Mouse (Mus musculus): ENCODE results near the gene Dntt. TPM values are rescaled to one million over a fixed set of nuclear protein-coding genes. Genes with fewer than 3 reads are reported as not detected.

The Dntt gene
- polyA plus RNA-seq (2015; fragmentation: Nextera tagmentation; extraction: Ambion mirVana) = not detected in 2 replicates

- H3K9ac ChIP-seq (ENCODE audit: low read depth, low read length) = no peak within 1 kb of the TSS
- no peak within 1 kb of the TSS for H3K4me3 ChIP-seq (ENCODE audit: low read depth, low read length)
- H3K4me2 ChIP-seq (replicated peaks; ENCODE audit: low read depth) = no peak within 1 kb of the TSS
- H3K27ac ChIP-seq (ENCODE audit: low read depth, low read length) = no peak within 1 kb of the TSS
- H3K27me3 ChIP-seq (replicated peaks; ENCODE audit: control insufficient read depth, insufficient read depth, low read length) = no peaks in the 10 kb centered on the region; the same call in 1 of the 2 replicates
- no peaks in the 10 kb centered on the region for H3K4me1 ChIP-seq (replicated peaks; ENCODE audit: control insufficient read depth, insufficient read depth, low read length)
- H3K9me3 ChIP-seq (ENCODE audit: control insufficient read depth) = no peaks in the 10 kb centered on the region
- WGBS = 89% methylated on average over 6 of the region's 6 CpGs
- no peak for ATAC-seq
- TF ChIP-seq CTCF (IDR thresholded peaks at IDR 0.05; ENCODE audit: low read depth) = no peak
- H3K36me3 ChIP-seq (ENCODE audit: control insufficient read depth, insufficient read depth) = no peaks in the 10 kb centered on the region
Measured at GRCm38 (mm10) chr19:41029219-41029618, at the start of gene Dntt. TSS of gene Dntt (plus strand) at chr19:41029275.

DNA sequence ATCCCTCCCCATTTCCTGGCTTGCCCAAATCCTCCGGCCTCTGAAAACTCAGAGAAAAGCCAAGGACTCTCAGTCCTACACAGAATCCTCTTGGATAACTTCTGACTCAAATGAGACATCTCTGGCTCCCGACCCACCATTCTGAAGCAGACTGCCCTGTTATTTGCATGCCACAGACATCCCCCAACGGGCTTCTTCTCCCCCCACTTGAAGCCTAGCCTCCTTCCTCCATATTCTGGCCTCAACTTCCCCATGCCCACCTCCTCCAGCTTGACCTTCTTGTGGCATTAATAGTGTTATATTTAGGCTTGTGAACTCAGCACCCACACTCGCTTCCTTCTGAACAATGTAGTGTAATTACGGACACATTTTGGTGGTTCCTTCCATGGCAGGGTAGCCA lies 48.4 kb upstream of the Dntt start:
- H3K27ac ChIP-seq (ENCODE audit: low read depth, low read length) = no peak overlapping the region
- H3K4me2 ChIP-seq (replicated peaks; ENCODE audit: low read depth) = no peak overlapping the region
- WGBS = 81% methylated on average over 5 of the region's 5 CpGs
- H3K9me3 ChIP-seq (ENCODE audit: control insufficient read depth) = no peaks in the 10 kb centered on the region
- no peaks in the 10 kb centered on the region for H3K27me3 ChIP-seq (replicated peaks; ENCODE audit: control insufficient read depth, insufficient read depth, low read length)
- no peak overlapping the region for H3K9ac ChIP-seq (ENCODE audit: low read depth, low read length)
- H3K36me3 ChIP-seq (ENCODE audit: control insufficient read depth, insufficient read depth) = no peaks in the 10 kb centered on the region
- ATAC-seq = no peak
- TF ChIP-seq CTCF (IDR thresholded peaks at IDR 0.05; ENCODE audit: low read depth) = no peak
- no peak overlapping the region for H3K4me3 ChIP-seq (ENCODE audit: low read depth, low read length)
- no peaks in the 10 kb centered on the region for H3K4me1 ChIP-seq (replicated peaks; ENCODE audit: control insufficient read depth, insufficient read depth, low read length)

GRCm38 (mm10) chr19:40984536-40984935 lies 44.5 kb upstream of the Dntt start:
- Histone ChIP-seq H3K27ac (ENCODE audit: low read depth, low read length) (no peak overlapping the region), H3K36me3 (ENCODE audit: control insufficient read depth, insufficient read depth) (no peaks in the 10 kb centered on the region; the same call in 1 of the 2 replicates), H3K4me3 (ENCODE audit: low read depth, low read length) (no peak overlapping the region), H3K4me1 (replicated peaks; ENCODE audit: control insufficient read depth, insufficient read depth, low read length) (no peaks in the 10 kb centered on the region), H3K9me3 (ENCODE audit: control insufficient read depth) (no peaks in the 10 kb centered on the region), H3K9ac (ENCODE audit: low read depth, low read length) (no peak overlapping the region), H3K27me3 (replicated peaks; ENCODE audit: control insufficient read depth, insufficient read depth, low read length) (no peaks in the 10 kb centered on the region), H3K4me2 (replicated peaks; ENCODE audit: low read depth) (no peak overlapping the region)
- ATAC-seq = no peak
- 100% methylated on average over 1 of the region's 1 CpGs for WGBS
- TF ChIP-seq CTCF (IDR thresholded peaks at IDR 0.05; ENCODE audit: low read depth) = no peak

- Histone ChIP-seq H3K9me3 (ENCODE audit: control insufficient read depth) (no peaks in the 10 kb centered on the region), H3K27me3 (replicated peaks; ENCODE audit: control insufficient read depth, insufficient read depth, low read length) (no peaks in the 10 kb centered on the region), H3K27ac (ENCODE audit: low read depth, low read length) (no peak overlapping the region), H3K9ac (ENCODE audit: low read depth, low read length) (no peak overlapping the region), H3K4me2 (replicated peaks; ENCODE audit: low read depth) (no peak overlapping the region), H3K4me3 (ENCODE audit: low read depth, low read length) (no peak overlapping the region), H3K4me1 (replicated peaks; ENCODE audit: control insufficient read depth, insufficient read depth, low read length) (no peaks in the 10 kb centered on the region), H3K36me3 (ENCODE audit: control insufficient read depth, insufficient read depth) (no peaks in the 10 kb centered on the region; the same call in 1 of the 2 replicates)
- no peak for TF ChIP-seq CTCF (IDR thresholded peaks at IDR 0.05; ENCODE audit: low read depth)
- no peak for ATAC-seq
- WGBS = 80% methylated on average over 5 of the region's 5 CpGs
Measured at GRCm38 (mm10) chr19:40988856-40989255, 40.2 kb upstream of the Dntt start.

GRCm38 (mm10) chr19:40989961-40990600 lies 39.0 kb upstream of the Dntt start:
- H3K9me3 ChIP-seq (ENCODE audit: control insufficient read depth) = no peaks in the 10 kb centered on the region
- no peak for TF ChIP-seq CTCF (IDR thresholded peaks at IDR 0.05; ENCODE audit: low read depth)
- no peak for ATAC-seq
- H3K9ac ChIP-seq (ENCODE audit: low read depth, low read length) = no peak overlapping the region
- no peak overlapping the region for H3K27ac ChIP-seq (ENCODE audit: low read depth, low read length)
- H3K36me3 ChIP-seq (ENCODE audit: control insufficient read depth, insufficient read depth) = no peaks in the 10 kb centered on the region; the same call in 1 of the 2 replicates
- H3K4me1 ChIP-seq (replicated peaks; ENCODE audit: control insufficient read depth, insufficient read depth, low read length) = peaks cover 4% of the 10 kb centered on the region; the same call in 1 of the 2 replicates
- H3K4me2 ChIP-seq (replicated peaks; ENCODE audit: low read depth) = no peak overlapping the region
- WGBS = 57% methylated on average over 9 of the region's 9 CpGs
- H3K27me3 ChIP-seq (replicated peaks; ENCODE audit: control insufficient read depth, insufficient read depth, low read length) = no peaks in the 10 kb centered on the region
- H3K4me3 ChIP-seq (ENCODE audit: low read depth, low read length) = no peak overlapping the region

DNA sequence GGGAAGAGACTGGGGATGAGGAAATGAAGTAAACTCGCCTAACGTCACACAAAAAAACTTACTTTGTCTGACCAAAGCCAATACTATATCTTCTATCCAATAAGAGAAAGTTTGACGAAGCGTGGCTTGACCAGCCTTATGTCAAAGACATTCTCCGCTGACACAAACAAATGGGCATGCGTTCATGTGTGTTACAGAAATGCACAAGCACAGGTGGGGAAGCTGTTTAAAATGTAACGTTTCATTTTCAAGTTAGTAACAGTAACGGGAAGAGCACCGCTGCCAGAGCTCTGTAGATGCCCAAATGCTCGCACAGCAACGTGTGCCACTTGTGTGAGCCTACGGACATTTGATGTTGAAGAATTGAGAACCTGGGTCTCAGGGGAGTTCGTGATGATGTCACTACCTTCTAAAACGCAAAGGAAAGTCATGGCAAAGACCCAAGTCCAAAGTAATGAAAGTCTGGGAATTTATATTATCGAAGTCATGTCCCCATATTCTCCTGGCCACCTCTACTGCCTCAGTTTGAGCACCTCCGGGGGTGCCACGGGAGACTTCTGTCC lies 38.2 kb upstream of the Dntt start:
- Histone ChIP-seq H3K36me3 (ENCODE audit: control insufficient read depth, insufficient read depth) (no peaks in the 10 kb centered on the region; the same call in 1 of the 2 replicates), H3K27me3 (replicated peaks; ENCODE audit: control insufficient read depth, insufficient read depth, low read length) (no peaks in the 10 kb centered on the region), H3K9ac (ENCODE audit: low read depth, low read length) (no peak overlapping the region), H3K9me3 (ENCODE audit: control insufficient read depth) (no peaks in the 10 kb centered on the region), H3K27ac (ENCODE audit: low read depth, low read length) (no peak overlapping the region), H3K4me1 (replicated peaks; ENCODE audit: control insufficient read depth, insufficient read depth, low read length) (peaks cover 4% of the 10 kb centered on the region; the same call in 1 of the 2 replicates), H3K4me2 (replicated peaks; ENCODE audit: low read depth) (0 out of 2 replicates have a peak overlapping the region, but pooled peaks have one; percentile 68), H3K4me3 (ENCODE audit: low read depth, low read length) (no peak overlapping the region)
- WGBS = 91% methylated on average over 17 of the region's 17 CpGs
- ATAC-seq = no peak
- no peak for TF ChIP-seq CTCF (IDR thresholded peaks at IDR 0.05; ENCODE audit: low read depth)
